Mouse (Mus musculus): ENCODE measurements around the gene Dmac2.

The Dmac2 gene

DNA sequence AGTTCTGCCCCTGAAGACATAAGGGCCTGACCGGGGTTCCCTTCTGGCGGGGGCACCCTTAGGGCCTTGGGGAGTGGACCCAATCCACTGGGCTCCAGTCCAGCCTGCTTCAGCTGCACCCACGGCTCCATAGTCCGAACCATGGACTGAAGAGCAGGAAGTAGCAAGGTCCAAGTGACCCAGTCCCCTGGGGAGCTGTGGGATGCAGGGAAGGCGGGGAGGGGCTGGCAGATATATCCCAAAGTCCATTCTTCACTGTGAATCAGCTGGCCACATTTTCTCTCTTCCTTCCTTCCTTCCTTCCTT is 3.6 kb upstream of the Dmac2 start, which contains the start of gene Erich4:
Gene Erich4, minus strand, starts transcription at position 187 of the 306 bp plus-strand sequence.
- DNase-seq (ENCODE audit: low read depth in 2 of 2, low spot score in 2 of 2): no peak

DNA sequence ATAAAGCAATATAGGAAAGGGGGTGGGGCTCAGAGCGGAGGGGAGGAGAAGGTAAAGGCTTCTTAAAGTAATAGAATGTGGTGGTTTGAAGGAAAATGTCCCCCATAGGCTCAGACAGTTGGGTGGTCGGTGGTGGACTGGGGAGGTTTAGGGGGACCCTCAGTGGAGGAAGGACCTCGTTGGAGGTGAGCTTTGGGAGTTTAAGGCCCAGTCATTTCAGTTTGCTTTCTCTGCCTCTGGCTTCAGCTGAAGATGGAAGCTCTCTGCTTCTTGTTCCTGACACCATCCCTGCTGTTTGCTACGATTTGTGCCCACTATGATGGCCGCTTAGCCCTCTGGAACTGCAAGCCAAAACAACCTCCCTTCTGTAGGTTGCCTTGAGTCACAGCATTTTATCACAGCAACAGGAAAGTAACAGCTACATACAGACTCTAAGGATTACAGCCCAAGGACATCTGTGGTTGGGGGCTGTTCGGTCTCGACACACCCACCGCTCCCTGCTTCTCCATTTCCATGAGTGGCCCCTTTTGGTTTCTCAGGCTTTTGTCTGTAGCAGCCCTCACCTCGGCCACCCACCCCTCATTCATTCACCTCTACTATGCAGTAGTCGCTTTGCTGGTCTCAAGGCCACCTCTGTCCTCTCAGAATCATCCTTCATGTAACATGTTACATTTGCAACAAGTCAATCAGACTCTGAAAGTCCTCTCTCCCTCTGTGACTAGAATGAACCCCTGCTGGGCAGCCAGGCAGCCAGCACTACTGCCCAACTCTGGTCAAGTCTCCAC is 1.6 kb upstream of the Dmac2 start:
- no peak for DNase-seq (ENCODE audit: low read depth in 2 of 2, low spot score in 2 of 2)

DNA sequence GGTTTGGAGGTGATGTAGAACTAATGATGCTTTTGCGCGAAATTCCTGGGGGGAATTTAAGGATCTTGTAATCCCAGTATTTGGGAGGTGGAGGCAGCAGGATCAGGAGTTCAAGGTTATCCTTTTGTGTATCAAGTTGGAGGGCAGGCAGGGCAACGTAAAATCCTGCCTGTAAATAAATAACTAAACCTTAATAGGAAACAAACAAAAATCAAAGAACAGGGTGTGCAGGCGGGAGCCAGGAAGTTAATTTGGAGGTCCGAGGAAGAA is 443 bp downstream of the Dmac2 start:
- no peak for DNase-seq (ENCODE audit: low read depth in 2 of 2, low spot score in 2 of 2)

DNA sequence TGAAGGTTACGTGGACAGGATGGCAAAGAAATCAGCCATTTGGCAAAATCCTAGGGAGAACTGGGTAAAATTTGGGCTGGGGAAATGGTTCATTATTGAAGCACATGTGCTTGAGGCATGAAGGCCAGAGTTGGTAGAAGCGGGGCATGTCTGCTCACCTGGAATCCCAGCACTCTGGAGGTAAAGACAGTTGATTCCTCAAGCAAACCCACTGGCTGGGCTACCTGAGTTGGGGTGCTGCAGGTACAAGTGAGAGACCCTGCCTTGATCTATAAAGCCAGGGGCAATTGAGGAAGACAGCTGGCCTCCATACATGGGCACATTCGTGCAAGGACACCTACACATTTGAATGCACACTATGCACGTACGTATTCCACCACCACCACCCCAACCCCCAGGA is 887 bp downstream of the Dmac2 start:
- no peak for DNase-seq (ENCODE audit: low read depth in 2 of 2, low spot score in 2 of 2)

DNA sequence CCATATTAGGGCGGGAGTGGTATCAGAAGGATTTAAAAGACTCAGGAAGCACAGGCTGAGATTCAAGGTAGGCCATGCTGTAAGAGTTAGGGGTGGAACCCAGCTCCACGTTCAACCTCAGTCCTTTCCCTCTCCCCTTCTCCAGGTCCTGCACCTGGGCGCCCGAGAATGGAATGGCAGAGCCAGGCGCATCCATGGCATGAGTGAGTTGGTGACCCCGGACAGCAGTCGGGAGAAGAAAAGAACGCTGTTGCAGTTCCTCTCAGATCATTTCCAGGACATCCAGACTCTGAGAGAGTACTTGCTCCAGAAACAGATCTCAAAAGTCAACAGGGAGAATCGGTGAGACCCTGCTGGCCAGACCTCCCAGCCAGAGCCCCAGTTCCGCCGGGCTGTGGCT is 1.5 kb downstream of the Dmac2 start:
- no peak for DNase-seq (ENCODE audit: low read depth in 2 of 2, low spot score in 2 of 2)

DNA sequence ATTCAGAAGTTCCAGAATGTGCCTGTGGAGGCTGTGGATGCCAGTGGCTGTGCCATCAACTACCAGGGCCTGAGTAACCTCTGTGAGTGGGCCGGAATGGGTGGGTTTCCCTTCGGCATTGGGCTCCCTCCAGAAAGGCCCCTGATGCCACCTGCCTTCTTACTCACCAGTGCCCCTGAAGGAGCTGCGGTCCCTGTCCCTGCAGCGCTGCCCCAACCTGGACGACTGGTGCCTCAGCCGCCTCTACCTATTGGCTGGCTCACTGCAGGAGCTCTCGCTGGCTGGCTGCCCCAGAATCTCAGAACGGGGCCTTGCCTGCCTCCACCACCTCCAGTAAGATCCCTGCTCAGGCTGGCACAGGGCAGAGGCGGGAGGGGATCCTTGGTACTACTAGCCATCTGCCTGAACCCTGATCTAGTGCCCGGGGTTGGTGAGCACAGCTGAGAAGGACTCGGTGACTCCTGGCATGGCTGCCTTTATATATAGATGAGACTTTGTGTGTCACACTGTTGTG is 4.7 kb downstream of the Dmac2 start:
- DNase-seq (ENCODE audit: low read depth in 2 of 2, low spot score in 2 of 2): no peak

DNA sequence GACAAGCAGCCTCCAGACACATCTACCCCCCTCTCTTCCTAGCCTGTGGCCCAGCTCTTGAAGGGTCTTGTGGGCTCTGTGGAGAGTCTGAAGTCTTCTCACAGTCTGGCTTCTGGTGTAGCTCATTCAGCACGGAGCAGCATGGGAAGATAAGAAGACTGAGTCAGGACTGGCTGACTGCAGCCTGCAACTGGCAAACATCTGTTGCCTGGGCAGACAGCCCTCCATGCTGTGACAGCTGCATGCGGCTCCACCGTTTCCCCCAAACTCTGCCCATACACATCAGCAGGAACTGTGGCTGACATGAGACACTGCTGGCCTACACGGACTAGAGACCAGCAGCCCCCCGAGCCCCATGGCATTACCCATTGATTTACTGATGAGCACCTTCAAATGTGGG is 5.6 kb downstream of the Dmac2 start:
- DNase-seq (ENCODE audit: low read depth in 2 of 2, low spot score in 2 of 2): no peak

DNA sequence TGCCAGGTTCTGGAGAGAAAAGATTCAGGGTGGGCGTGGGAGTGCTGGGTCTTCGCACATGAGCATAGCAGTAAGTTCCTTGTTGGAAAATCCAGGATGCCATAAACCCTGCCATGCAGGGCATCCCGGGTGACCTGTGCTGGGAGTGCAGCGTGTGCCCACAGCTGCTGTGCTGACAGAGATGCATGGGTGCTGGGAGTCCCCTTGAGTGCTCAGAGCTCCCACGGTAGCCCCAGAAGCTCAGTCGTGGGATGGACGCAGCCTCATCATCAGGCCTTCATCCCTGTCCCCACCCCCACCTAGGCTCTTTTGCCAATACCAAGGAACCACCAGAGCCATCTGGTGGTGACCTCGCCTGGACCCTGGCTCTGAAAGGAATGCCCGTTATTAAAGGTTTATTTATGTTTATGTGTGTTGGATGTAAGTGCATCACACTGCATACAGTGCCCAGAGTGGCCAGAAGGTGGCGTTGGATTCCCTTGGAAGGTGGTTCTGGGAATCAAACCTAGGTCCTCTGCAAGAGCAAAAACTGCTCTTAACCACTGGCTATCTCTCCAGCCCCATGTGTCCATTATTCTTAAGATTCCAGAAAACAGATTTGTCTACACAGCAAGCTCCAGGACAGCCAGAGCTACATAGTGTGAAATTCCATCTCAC is 6.5 kb downstream of the Dmac2 start:
- DNase-seq (ENCODE audit: low read depth in 2 of 2, low spot score in 2 of 2): peak in 1 of 2 experiments; percentile 24

DNA sequence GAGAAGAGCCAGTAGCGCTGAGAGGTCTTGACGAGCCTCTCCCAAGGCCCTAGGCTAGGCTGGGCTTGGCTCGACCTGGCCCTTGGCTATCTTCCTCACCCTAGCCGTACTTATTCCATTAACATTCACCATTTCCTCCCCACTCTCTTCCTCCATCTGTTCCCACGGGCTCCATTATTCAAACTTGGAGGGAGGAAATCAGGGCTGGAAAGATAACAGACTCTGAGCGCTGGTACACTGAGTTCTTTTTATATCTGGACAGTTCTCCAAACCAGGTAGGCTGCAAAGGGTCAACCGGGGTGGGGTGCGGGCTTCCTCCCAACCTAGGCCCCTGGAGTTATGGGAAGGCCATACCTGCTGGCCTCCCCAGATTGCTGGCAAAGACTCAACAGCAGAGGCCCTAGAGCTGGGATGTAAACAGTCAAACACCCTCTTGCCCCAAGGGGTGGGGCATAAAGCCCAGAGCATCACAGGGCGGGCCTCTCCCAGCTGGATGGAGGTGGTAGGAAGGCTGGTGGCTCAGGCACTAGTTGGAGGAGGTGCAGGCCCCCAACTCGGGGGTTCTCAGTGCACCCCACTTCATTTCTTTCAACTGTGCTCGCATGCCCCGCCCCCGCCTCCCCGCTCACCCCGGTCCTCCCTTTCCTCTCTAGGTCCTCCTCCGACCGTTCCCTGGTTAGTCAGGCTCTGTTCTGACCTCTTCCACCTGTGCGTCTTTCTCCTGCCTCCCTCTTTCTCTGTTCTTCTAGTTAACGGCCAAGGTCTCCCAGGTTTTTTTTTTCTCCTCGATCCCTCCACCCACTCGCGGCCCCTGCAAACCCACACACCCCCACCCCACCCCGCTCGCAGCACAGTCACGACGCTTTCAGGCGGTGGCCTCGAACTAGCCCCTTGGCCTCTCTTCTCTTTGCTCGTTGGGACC is 7.6 kb downstream of the Dmac2 start, which contains the start of gene B3gnt8:
Gene B3gnt8, plus strand, starts transcription at position 146 of the 922 bp plus-strand sequence.
- DNase-seq (ENCODE audit: low read depth in 2 of 2, low spot score in 2 of 2): no peak

DNA sequence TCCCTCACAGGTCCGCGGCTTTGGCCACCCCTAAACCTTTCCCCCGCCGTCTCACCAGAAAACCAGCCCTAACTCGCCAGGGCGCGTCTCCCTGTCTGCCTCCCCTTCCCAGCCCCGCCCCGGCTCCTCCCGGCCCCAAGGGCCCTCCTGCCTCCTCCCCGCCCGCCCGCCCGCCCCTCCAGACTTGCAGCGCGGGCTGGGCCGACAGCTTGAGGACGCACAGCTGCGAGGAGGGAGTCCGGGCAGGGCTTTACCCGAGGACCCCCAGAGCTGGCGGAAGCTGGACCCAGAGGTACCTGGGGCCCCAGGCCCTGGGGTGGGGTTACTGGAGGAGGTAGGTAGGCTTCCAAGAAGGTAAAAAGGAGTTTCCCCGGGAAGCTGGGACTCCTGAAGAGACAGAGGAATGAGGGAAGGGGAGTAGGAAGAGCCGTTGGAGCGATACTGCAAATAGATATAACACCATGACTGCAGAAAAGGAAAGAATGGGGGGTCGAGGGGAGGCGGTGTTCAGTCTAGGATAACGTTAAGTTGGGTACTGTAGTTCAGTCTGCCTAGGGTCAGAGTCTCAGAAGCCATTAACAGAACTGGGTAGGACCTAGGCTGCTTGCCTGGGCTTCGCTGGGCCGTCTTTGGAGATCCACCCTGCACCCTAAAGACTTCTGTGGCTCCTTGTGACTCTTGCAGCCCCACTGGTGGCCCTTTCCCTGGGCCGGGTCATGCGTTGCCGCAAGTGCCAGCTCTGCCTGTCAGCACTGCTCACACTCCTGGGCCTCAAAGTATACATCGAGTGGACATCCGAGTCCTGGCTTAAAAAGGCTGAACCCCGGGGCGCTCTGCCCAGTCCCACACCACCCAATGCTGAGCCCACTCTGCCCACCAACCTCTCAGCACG is 8.5 kb downstream of the Dmac2 start:
- no peak for DNase-seq (ENCODE audit: low read depth in 2 of 2, low spot score in 2 of 2)

DNA sequence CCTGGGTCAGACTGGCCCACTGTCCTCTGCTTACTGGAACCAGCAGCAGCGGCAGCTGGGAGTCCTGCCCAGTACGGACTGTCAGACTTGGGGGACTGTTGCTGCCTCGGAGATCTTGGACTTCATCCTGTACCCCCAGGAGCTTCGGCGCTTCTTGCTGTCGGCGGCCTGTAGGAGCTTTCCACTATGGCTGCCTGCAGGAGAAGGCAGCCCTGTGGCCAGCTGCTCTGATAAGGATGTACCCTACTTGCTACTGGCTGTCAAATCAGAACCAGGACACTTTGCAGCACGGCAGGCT is 9.1 kb downstream of the Dmac2 start:
- DNase-seq (ENCODE audit: low read depth in 2 of 2, low spot score in 2 of 2): no peak

DNA sequence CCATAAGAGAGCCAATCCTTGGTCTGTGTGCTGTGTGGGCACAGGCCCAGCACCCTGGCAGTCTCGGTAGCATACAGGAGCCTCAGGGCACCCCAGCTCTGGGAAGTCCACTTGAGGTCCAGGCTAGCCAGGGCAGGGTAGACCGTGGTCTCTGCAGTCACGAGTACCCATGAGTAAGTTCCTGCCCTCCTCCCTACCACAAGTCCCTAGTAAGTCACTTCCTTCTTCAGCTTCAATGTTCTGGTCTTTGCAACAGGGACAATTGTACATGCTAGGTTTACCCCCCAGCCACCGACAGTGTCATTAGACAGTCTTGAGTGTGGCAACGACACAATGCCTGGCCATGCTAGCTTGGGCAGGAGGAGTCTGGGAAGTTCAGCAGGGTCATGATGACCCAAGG is 13.5 kb downstream of the Dmac2 start:
- DNase-seq (ENCODE audit: low read depth in 2 of 2, low spot score in 2 of 2): no peak

DNA sequence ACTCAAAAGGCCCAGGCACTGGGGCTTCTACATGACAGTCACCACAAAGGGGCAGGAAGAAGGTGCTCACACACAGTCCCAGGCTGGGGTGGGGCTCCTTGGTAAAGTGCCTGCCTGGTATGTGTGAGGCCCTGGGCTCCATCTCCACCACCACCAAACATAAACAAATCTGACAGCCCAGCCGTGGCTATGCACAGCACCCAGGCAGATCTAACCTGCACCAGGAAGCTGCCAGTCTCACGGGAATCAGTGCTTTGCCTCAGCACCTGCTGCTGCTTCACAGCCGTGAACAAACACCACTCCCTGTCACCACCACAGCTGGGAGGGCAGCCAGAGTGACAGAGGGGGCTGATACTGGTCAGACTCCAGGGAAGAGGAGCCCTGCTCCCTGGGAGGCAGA is 17.2 kb downstream of the Dmac2 start:
- peak in 1 of 2 experiments; percentile 23 for DNase-seq (ENCODE audit: low read depth in 2 of 2, low spot score in 2 of 2)

DNA sequence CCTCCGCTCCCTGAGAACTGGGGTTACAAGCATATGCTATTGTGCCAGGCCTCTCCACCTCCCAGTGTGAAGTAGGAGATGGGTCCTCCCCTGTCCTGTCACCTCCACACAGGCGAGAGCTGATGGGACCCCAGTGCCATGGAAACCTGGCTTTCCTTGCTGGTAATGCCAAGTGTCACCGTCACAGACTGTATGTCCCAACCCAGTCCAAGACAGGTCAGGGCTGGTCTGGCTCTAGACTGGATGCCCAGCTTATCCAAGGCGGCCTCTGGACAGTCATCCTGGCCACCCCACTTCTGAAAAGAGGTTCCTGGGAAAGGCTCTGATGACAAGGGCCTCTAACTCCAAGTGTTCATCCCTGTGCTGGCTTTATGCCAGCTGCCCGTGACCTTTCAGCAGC is 17.9 kb downstream of the Dmac2 start:
- no peak for DNase-seq (ENCODE audit: low read depth in 2 of 2, low spot score in 2 of 2)

DNA sequence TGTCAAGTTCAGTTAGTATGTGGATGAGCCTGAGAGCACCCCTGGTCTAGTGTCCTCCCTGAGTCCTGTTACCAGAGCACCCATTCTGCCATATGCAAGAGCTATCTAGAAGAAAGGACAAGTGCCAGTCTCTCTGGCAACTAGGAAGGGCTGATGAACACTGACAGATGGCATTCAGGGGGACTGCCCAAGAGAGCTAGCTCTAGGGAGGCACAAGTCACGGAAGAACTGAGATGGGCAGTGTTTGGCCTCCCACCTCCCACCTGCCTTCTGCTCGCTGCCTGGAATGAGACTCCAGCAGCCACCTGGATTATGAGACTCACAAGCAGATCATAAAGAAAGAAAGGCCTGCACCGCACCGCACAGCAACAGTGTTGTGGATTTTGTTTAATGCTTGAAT is 20.5 kb downstream of the Dmac2 start:
- DNase-seq (ENCODE audit: low read depth in 2 of 2, low spot score in 2 of 2): no peak

DNA sequence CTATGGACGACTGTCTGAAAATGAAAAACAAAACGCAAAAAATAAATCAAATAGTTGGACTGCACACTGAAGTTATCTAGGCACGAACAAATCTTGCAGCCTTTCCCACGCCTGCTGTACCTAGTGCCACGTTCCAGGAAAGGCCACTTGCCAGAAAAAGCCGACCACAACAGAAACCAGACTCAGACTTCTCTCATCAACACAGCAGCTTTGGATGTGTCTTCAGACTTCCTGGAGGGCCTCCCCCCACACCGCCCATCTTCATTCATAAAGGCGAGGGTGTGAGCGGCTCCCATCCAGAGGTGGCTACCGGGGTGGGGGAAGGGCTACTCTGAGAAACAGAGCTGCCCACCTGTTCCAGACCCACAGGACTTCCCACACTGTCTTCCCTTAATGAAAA is 24.9 kb downstream of the Dmac2 start:
- peak in 1 of 2 experiments; percentile 15 for DNase-seq (ENCODE audit: low read depth in 2 of 2, low spot score in 2 of 2)

DNA sequence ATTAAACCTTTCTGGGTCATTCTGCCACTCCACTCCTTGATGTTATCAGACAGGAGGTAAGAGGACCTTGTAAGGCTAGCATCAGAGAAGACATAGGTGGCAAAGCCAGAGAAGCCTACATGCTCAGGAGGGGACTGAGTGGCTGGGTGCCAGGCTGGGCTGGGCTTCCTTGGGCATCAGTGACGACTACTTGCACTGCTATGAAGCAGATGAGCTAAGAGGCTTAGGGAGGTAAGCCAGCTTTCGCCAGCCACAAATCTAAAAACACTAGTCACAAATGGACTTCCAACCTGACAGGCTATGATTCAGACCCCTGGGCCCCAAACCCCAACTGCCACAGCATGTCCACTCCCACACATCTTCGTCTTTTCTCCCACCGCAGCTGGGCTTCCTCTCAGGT is 25.4 kb downstream of the Dmac2 start:
- DNase-seq (ENCODE audit: low read depth in 2 of 2, low spot score in 2 of 2): no peak

DNA sequence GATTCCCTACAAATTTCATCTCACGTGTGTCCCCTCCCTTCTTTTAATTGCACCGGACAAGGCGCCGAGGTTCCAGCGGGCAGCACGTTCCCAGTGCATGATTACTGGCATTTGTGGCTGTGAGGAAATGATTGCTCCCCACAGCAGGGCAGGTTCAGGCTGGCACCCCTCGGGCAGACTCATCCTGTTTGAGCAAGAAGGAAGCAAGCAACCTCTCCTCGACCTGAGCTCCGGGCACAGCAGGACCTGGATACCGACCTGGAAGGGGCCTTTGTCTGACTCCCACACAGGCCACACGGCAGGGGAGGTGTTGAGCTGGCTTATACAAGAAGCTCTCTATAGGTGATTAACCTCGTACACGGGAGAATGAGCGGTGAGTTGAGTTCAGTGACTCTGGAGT is 25.9 kb downstream of the Dmac2 start:
- no peak for DNase-seq (ENCODE audit: low read depth in 2 of 2, low spot score in 2 of 2)

DNA sequence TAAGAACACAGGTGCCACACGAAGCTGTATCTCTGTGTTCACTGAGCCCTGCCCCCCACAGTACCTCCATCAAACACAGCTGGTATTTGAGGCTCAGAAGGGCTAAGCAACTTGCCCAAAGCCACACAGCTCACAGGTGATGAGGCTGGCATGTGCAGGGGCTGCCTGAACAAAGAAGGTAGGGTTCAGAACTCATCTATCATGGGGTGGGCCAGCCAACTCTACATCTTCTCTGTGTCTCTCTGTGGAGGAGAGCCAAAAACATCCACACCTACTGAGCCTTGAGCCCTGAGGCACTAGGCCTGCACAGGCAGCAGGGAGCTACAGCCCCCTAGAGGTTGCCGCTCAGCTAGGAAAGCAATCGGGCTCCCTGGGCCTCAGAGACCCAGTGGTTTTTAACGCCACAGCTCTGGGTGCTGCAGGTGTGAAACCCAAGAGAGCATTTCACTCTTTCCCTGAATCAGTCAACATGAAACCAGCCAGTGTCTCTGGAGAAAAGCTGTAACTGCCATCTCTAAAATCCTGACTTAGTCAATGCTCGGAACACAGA is 28.4 kb downstream of the Dmac2 start:
- no peak for DNase-seq (ENCODE audit: low read depth in 2 of 2, low spot score in 2 of 2)

DNA sequence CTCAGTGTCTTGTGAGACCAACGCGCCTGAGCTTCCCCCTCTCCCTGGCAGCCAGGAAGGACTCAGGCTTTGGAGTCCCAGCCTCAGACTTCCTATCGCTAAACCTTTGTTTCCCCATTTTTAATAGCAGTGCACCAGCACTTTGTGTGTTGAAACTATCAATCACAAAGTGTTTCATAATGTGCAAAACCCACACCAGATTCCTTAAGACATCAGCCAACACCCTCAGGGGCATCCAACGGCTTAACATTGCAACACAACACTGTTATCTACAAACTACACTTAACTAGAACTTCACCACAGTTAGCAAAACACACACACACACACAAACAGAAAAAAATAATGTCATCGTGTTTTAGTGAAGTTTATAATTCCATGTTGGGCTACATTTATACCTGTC is 30.6 kb downstream of the Dmac2 start:
- no peak for DNase-seq (ENCODE audit: low read depth in 2 of 2, low spot score in 2 of 2)

DNA sequence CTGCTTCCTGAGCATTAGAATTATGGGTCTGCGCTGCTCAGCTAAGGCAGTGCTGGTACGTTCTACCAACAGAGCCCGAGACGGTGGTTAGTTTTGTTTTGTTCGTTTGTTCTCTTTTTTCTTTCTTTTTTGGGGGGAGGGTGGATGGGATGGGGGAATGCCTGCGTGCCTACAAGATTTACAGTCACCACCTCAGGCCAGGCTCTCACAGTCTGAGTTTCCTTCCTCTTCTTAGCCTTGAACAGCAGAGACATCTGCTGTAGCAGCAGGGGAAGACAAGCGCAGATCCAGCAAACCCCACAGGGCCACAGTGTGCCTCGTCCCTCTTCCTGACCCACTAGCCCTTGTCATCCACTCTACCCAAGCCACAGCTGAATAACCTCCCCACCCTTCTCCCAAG is 32.1 kb downstream of the Dmac2 start:
- no peak for DNase-seq (ENCODE audit: low read depth in 2 of 2, low spot score in 2 of 2)

Data from CD8-positive naive resting alpha-beta T cell, adult 2 months (primary cell).